Mouse (Mus musculus): ENCODE data around the gene Prokr2. TPM values are rescaled to one million over a fixed set of nuclear protein-coding genes. Genes with fewer than 3 reads are reported as not detected.

Prokr2 gene
- total RNA-seq, 2 experiments from 2014 or later: not detected

Other genes starting within 250 kb of the Prokr2 start
- 100 to 1,000 TPM; 239 to 346 TPM for gene Slc23a2, start 240.3 kb downstream of the Prokr2 start, total RNA-seq (2021)
- 10 to 100 TPM; 36.5 to 43.7 TPM for gene Tmem230, start 137.6 kb downstream of the Prokr2 start, total RNA-seq (2021)
- 100 to 1,000 TPM in 1 of 2 experiments, 10 to 100 TPM in 1; 80.2 to 104 TPM for gene Pcna, start 132.1 kb downstream of the Prokr2 start, total RNA-seq (2021)
- gene Cds2, start 122.3 kb downstream of the Prokr2 start, total RNA-seq (2021): 10 to 100 TPM; 74.6 to 75.3 TPM
- 10 to 100 TPM; 17.1 to 37.9 TPM for gene Gpcpd1, start 202.3 kb upstream of the Prokr2 start, total RNA-seq (2021)

All from adrenal gland, adult 18-20 months (tissue).